Mouse (Mus musculus): ENCODE measurements around the gene F7. TPM values are rescaled to one million over a fixed set of nuclear protein-coding genes. Genes with fewer than 3 reads are reported as not detected.

The F7 gene
- total RNA-seq (2012; rRNA removed) (not detected in 2 replicates), polyA plus RNA-seq (2012; ENCODE audit: insufficient read depth in 1 of 2, insufficient read length in 2 of 2, low read depth in 1 of 2, low replicate concordance in 2 of 2, missing spikeins in 1 of 2) (not detected)

DNA sequence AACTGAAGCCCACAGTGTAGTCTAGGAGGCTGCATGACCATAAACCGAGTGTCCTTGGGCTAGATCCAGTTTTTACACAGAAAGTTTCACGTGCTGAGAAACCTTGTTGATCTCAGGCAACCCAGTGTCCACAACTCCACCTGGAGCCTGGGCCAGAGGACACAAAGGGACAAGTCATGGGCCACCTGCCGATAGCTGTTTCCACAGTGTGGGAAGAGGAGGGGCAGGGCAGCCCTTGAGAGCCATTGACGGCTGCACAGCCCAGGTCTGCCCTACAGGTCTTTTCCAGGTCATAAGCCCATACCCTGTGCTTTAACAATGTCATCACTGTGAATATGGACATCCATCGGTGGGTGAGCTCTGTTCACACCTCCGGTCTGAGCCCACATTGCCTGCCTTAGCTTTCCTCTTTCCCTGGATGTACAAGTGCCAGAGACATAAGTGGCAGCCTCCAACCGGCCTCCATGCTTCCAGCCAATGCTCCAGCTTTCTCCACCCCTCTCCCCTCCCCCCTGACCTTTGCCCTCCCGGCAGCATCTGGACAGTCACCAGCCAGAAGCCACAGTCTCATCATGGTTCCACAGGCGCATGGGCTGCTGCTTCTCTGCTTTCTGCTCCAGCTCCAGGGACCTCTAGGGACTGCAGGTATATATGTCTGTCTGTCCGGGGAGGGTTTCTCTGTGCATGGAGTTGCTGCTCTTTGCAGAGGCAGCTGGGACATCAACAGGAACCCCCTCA lies at the start of gene F7:
Gene F7 (plus strand): TSS at position 548 of the 738 bp plus-strand sequence.
- Histone ChIP-seq H3K27me3 (ENCODE audit: control insufficient read depth in 1 of 2, insufficient read depth in 2 of 2, low read length in 2 of 2) (peaks cover 11 to 12% of the 10 kb centered on the region in 2 experiments), H3K27ac (ENCODE audit: control insufficient read depth, low read depth, low read length) (no peak within 1 kb of the TSS), H3K79me2 (ENCODE audit: control insufficient read depth, insufficient read depth, low read length, poor library complexity) (no peaks in the 10 kb centered on the region), H3K36me3 (ENCODE audit: control insufficient read depth in 1 of 2, insufficient read depth in 2 of 2, low read length in 2 of 2) (no peaks in the 10 kb centered on the region), H3K9ac (ENCODE audit: control insufficient read depth, low read depth, low read length, poor library complexity, severe bottlenecking) (no peak within 1 kb of the TSS), H3K4me1 (ENCODE audit: control insufficient read depth in 1 of 2, insufficient read depth in 2 of 2, low read length in 2 of 2) (no peaks in the 10 kb centered on the region), H3K4me3 (ENCODE audit: control insufficient read depth in 1 of 2, insufficient read depth in 1 of 2, low read depth in 2 of 2, low read length in 2 of 2) (no peak within 1 kb of the TSS), H3K9me3 (replicated peaks; ENCODE audit: insufficient read depth, low read length) (no peaks in the 10 kb centered on the region)
- no peak for TF ChIP-seq CHD2 (IDR thresholded peaks at IDR 0.05; ENCODE audit: low read length)
- no peak for TF ChIP-seq ELF1 (IDR thresholded peaks at IDR 0.05; ENCODE audit: low read depth, low read length)
- no peak for TF ChIP-seq MAZ (IDR thresholded peaks at IDR 0.05; ENCODE audit: low read depth, low read length)
- no peak for TF ChIP-seq MYC (IDR thresholded peaks at IDR 0.05; ENCODE audit: low read depth, low read length)
- TF ChIP-seq POLR2AphosphoS5 (IDR thresholded peaks at IDR 0.05; ENCODE audit: borderline replicate concordance, low read depth, low read length), result no peak
- TF ChIP-seq E2F4 (IDR thresholded peaks at IDR 0.05; ENCODE audit: borderline replicate concordance, low read depth, low read length), result no peak
- no peak for TF ChIP-seq ZC3H11A (IDR thresholded peaks at IDR 0.05; ENCODE audit: low read depth, low read length)
- no peak for TF ChIP-seq JUND (IDR thresholded peaks at IDR 0.05; ENCODE audit: low read depth, low read length)
- TF ChIP-seq TCF12 (IDR thresholded peaks at IDR 0.05; ENCODE audit: low read depth, low read length), result no peak
- no peak for TF ChIP-seq ZMIZ1 (IDR thresholded peaks at IDR 0.05; ENCODE audit: low read depth, low read length)
- no peak for TF ChIP-seq TBP (IDR thresholded peaks at IDR 0.05; ENCODE audit: low read depth, low read length)
- TF ChIP-seq CHD1 (IDR thresholded peaks at IDR 0.05; ENCODE audit: low read depth, low read length), result no peak
- TF ChIP-seq USF1 (IDR thresholded peaks at IDR 0.05; ENCODE audit: low read depth, low read length), result no peak
- no peak for TF ChIP-seq GATA1 (IDR thresholded peaks at IDR 0.05; ENCODE audit: low read depth, low read length)
- TF ChIP-seq CTCF (IDR thresholded peaks at IDR 0.05 in 2 of 3, conservative IDR thresholded peaks at IDR 0.05 in 1 of 3; ENCODE audit: control insufficient read depth in 1 of 3, insufficient read depth in 1 of 3, low read depth in 2 of 3, low read length in 3 of 3, poor library complexity in 1 of 3, severe bottlenecking in 1 of 3), result no peak
- no peak for DNase-seq (ENCODE audit: low read depth, low spot score)

DNA sequence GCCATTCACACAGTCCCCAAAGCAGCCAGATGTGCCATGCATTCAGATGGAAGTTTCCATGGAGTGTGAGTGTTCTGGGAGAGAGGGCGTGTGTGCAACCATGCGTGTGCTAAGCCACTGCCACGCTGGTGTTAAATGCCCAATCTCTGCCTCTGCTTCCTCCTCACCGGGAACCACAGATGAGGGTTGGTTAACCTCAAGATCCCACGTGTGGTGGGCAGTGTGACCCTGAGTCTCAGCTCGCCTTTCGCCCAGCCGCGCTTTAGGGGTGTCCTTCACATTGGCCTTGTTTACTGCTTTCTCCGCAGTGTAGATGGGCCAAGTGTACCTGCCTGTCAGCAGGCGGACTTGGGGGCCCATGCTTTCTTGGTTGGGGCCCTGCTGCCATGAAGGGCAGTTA lies 49.5 kb upstream of the F7 start:
- H3K9ac ChIP-seq (ENCODE audit: control insufficient read depth, low read depth, low read length, poor library complexity, severe bottlenecking), result no peak overlapping the region
- no peak overlapping the region for H3K4me3 ChIP-seq (ENCODE audit: control insufficient read depth in 1 of 2, insufficient read depth in 1 of 2, low read depth in 2 of 2, low read length in 2 of 2)
- no peaks in the 10 kb centered on the region for H3K9me3 ChIP-seq (replicated peaks; ENCODE audit: insufficient read depth, low read length)
- no peaks in the 10 kb centered on the region for H3K36me3 ChIP-seq (ENCODE audit: control insufficient read depth in 1 of 2, insufficient read depth in 2 of 2, low read length in 2 of 2)
- no peaks in the 10 kb centered on the region for H3K79me2 ChIP-seq (ENCODE audit: control insufficient read depth, insufficient read depth, low read length, poor library complexity)
- H3K27me3 ChIP-seq (ENCODE audit: control insufficient read depth in 1 of 2, insufficient read depth in 2 of 2, low read length in 2 of 2), result no peaks in the 10 kb centered on the region
- no peak overlapping the region for H3K27ac ChIP-seq (ENCODE audit: control insufficient read depth, low read depth, low read length)
- DNase-seq (ENCODE audit: low read depth, low spot score), result no peak
- TF ChIP-seq USF2 (IDR thresholded peaks at IDR 0.05; ENCODE audit: borderline replicate concordance in 1 of 2, insufficient read depth in 1 of 2, low read depth in 1 of 2, low read length in 2 of 2) (no peak), RCOR1 (IDR thresholded peaks at IDR 0.05; ENCODE audit: low read depth, low read length) (no peak), TAL1 (IDR thresholded peaks at IDR 0.05; ENCODE audit: low read length) (no peak), MYC (IDR thresholded peaks at IDR 0.05; ENCODE audit: low read depth, low read length) (no peak), MYB (IDR thresholded peaks at IDR 0.05; ENCODE audit: low read depth, low read length) (no peak), HCFC1 (IDR thresholded peaks at IDR 0.05; ENCODE audit: low read depth, low read length) (no peak)
- H3K4me1 ChIP-seq (ENCODE audit: control insufficient read depth in 1 of 2, insufficient read depth in 2 of 2, low read length in 2 of 2), result peaks cover 0 to 4% of the 10 kb centered on the region in 2 experiments; a peak in 1 of 4 replicates

Data from MEL (cell line).